Mouse (Mus musculus) v-Abl transformed pro-B cells (cell line): Measurements from ENCODE around the gene Nup214.

Source experiments
- in situ Hi-C, 2 experiments: fragments of 400-800 bp; cut with MboI; formaldehyde crosslinking; loops; one replicate each; pipeline ENCODE4 v1.15.1; 2025; ENCODE audit not compliant: unreplicated experiment in 2 of 2

Gene Nup214

DNA sequence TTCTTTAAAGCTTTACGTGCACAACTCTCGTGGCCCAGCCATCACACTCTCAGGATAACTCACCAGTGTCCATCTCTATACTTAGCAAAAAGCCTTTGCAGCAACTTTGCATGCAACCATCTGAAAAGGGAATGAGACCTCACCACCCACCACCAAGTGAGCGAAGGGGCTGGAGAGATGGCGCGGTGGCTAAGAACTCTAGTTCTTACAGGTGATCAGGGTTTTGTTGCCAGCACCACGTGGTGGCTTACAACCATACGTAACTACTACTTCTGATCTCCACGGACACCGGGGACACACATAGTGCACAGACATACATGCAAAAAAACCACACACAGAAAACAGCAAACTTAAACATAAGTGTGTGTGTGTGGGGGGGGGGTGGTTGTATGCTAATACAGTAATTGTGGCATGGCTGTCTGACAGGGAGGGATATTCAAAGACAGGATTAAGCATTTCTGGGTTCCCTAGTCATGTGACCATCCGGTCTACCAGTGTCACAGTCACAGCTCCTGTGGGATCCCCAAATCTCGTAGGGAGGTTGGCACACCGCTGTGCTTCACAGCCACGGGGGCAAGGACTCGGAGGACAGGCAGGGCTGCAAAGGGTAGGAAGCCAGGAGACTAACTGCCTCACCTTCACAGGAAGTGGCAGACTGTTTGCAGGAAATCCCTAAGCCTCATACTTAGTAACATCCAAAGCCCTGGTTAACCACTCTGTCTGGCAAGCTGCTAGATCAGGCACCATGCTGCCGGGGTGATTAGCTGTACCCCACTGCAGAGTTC lies 88.6 kb downstream of the Nup214 start:
- in situ Hi-C loops, result no loop called here

- in situ Hi-C loops, result no loop called here
Measured at GRCm38 (mm10) chr2:32063451-32064151, 89.4 kb downstream of the Nup214 start.

DNA sequence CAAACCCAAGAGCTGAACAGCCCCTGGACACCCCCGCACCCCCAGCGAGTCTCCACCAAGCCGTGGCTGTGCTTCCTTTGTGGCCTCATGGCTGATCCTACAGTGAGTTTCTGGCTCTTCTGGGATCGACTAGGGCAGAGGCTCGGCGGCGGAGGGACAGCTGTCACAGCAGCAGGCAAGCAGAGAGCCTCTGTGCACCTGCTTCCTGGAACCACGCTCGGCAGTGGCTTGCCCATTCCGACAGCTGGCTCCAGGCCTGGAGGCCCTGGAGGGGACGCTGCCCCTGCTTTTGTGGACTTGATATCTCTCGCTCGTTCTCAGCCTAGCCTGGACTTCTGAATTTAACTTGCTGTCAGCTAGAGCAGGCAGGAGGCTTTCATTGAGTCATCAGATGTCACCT lies 90.7 kb downstream of the Nup214 start:
- in situ Hi-C loops, result no loop called here

DNA sequence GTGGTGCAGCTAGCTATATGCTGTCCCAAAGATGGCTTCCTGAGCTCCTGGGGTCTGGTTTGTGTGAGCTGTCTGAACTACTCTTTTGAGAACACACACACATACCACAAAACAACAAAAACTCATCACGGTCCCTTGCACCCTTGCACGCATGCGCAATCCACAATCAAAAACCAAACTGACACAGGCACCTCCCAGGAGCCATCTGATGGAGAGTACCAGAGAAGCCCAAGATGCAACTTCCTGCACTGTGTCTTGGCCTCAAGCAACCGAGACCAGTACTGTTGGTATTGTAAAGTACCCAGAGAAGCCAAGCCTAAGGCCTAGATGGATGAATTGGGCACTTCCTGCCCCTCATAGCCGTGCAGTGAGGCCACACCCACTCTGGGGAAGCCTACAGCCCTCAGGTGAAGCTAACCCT lies 91.1 kb downstream of the Nup214 start:
- in situ Hi-C loops, result no loop called here

DNA sequence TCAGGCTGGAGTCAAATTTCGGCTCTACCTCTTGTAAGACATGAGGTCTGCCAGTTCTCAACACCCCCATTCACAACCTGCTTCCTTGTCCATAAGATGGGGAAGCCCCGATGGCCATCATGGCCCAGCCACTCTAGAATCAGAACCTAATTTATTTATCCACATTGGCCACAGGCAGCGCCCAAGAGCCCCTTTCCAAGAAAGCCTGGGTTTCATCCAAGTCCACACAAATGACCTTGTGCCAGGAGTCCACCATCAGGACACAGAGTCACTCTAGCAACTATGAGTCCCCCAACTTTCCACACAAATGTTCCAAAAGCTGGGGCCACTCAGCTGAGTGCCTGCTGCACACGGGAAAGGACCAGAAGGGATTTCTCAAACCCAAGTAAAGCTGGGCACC lies 91.8 kb downstream of the Nup214 start:
- in situ Hi-C loops, result no loop called here

GRCm38 (mm10) chr2:32068811-32069607 lies 94.8 kb downstream of the Nup214 start:
- in situ Hi-C loops, result no loop called here

DNA sequence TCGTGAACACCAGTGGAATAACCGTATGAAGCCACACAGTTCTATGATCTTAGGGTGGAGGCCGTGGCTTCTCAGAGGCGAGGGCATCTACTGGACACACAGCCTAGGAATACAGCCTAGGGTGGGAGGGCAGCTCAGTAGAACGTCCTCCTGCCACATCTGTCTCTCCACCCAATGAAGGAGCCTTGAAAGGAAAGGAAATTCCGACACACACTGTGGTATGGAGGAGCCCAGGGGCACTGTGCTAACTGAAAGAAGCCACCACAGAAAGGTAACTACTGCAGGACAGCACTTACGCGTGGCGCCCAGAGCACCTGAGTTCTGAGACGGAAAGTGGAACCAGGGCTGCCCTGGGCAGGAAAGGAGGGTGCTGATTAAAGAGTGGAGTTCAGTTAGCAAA lies 96.5 kb downstream of the Nup214 start:
- in situ Hi-C loops, result no loop called here

DNA sequence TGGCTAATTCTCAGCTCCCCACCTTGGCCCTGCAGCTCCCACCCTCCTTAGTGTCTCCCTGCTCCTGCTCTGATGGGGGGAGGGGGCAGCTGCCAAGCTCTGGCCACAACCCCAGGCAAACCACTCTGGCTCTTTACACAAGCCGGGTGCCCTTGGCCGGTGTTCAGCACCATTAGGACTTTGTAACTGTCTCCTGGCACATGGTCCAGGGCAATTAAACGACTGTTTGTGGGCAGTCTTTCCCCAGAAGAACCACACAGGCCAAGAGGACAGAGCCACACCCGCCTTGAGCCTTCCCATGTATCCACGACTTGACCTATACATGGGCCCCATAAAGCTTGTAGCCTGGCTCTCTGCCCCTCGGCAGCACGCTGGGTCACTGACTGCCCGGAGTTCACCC lies 100.2 kb downstream of the Nup214 start:
- in situ Hi-C loops, result no loop called here

GRCm38 (mm10) chr2:32075368-32075767 lies 101.1 kb downstream of the Nup214 start:
- in situ Hi-C loops, result no loop called here

- in situ Hi-C loops, result no loop called here
Measured at GRCm38 (mm10) chr2:32077744-32078143, 103.5 kb downstream of the Nup214 start.

DNA sequence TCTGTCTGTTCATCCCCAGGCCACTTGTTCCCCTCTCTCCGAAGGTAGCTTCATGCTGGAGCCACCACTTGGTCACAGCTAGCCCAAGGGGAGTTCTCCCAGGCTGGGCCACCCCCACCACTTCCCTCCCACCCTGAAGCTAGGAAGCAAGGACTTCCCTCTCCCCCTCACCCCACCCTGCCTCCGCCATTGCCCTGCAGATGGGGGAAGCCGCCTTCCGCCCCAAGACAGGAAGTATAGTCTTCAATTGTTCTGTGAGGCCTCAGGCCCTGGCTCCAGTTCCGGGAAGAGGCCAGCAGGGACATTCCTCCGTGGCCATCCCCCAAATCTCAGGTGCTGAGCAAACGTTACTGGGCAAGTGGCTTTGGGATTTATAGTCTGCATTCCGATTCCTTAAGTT lies 104.3 kb downstream of the Nup214 start:
- in situ Hi-C loops, result no loop called here

DNA sequence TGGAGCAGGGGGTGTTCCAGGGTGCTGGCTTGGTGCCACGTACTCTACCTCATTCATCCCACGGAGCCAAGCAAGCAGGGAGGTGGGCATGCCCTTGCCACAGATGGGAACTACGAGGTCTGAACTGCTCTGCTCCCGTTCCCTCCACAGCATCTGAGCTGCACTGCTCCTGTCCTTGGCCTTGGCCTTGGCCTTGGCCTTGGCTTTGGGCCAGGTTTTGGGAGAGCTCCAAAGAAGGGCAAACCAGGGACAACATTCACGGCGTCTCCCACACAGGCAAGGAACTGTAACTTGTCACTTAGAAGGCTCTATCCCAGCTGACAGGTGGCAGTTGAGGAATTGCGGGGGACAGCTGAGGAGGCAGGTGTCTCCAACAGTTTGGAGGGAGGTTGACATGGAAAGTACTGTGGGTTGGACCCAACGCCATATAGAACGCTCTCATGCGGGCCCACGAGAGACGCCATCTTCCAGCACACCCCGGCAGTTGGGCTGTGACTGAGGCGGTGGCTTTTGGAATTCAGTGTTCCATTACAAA lies 105.0 kb downstream of the Nup214 start:
- in situ Hi-C loops, result no loop called here

- in situ Hi-C loops, result loop anchor here in 1 of 2 experiments (5.0 kb wide), 1 partner anchor 43 kb away; no protein-coding TSS in a partner anchor
Measured at GRCm38 (mm10) chr2:32080681-32081080, 106.4 kb downstream of the Nup214 start.

- in situ Hi-C loops, result loop anchor here in 1 of 2 experiments (5.0 kb wide), 1 partner anchor 44 kb away; no protein-coding TSS in a partner anchor
Measured at GRCm38 (mm10) chr2:32081296-32081929, 107.2 kb downstream of the Nup214 start.

- in situ Hi-C loops, result loop anchor here in 1 of 2 experiments (5.0 kb wide), 1 partner anchor 45 kb away; no protein-coding TSS in a partner anchor
Measured at GRCm38 (mm10) chr2:32082229-32082628, 108.0 kb downstream of the Nup214 start.

GRCm38 (mm10) chr2:32083159-32084011 lies 109.1 kb downstream of the Nup214 start:
- in situ Hi-C loops, result loop anchor here in 1 of 2 experiments (5.0 kb wide), 1 partner anchor 46 kb away; no protein-coding TSS in a partner anchor

GRCm38 (mm10) chr2:32084111-32084871 lies 110.1 kb downstream of the Nup214 start, which contains the start of gene Fam78a:
Gene Fam78a (minus strand): TSS chr2:32084857.
- in situ Hi-C loops, result loop anchor here in 1 of 2 experiments (5.0 kb wide), 1 partner anchor 47 kb away; no protein-coding TSS in a partner anchor

DNA sequence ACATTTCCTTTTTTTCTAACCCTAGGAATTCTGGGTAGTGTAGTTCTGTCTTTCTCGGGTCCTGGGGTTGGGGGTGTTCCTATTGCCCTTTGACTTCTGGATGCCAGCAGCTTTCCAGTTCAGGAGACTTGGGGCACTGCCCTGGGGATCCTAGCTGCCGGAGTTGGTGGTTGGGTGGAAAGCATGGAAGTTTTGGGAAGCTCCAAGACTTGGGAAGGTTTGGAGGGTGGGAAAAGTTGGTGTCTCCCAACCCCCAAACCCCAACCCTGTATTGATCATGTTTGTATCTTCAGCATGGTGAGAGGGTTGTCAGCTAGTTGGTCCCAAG lies 110.6 kb downstream of the Nup214 start:
- in situ Hi-C loops, result loop anchor here (5.0 kb wide), 3 partner anchors 37 to 48 kb away; no protein-coding TSS in a partner anchor
